Mouse (Mus musculus): ENCODE results near the gene AI413582. TPM values are rescaled to one million over a fixed set of nuclear protein-coding genes. Genes with fewer than 3 reads are reported as not detected.

AI413582 gene
- polyA plus RNA-seq, 1 experiment from 2014 or later, result 18.5 TPM

Other genes with a start within 250 kb of the AI413582 start
- gene Grm4, start 44.4 kb downstream of the AI413582 start, polyA plus RNA-seq (2014; fragmentation: Nextera tagmentation; extraction: Ambion mirVana), result 0.12 TPM in 1 of 2 replicates, not detected in the other
- 113 and 126 TPM in 2 replicates for gene Hmga1, start 9.3 kb downstream of the AI413582 start, polyA plus RNA-seq (2014; fragmentation: Nextera tagmentation; extraction: Ambion mirVana)
- 52.9 and 67.0 TPM in 2 replicates for gene Nudt3, start 57.7 kb upstream of the AI413582 start, polyA plus RNA-seq (2014; fragmentation: Nextera tagmentation; extraction: Ambion mirVana)
- not detected in 2 replicates for gene RPS10-NUDT3, start 69.5 kb upstream of the AI413582 start, polyA plus RNA-seq (2014; fragmentation: Nextera tagmentation; extraction: Ambion mirVana)
- 624 and 715 TPM in 2 replicates for gene Rps10, start 70.9 kb upstream of the AI413582 start, polyA plus RNA-seq (2014; fragmentation: Nextera tagmentation; extraction: Ambion mirVana)
- gene Pacsin1, start 89.8 kb upstream of the AI413582 start, polyA plus RNA-seq (2014; fragmentation: Nextera tagmentation; extraction: Ambion mirVana), result 0.43 and 0.94 TPM in 2 replicates
- gene Spdef, start 163.2 kb upstream of the AI413582 start, polyA plus RNA-seq (2014; fragmentation: Nextera tagmentation; extraction: Ambion mirVana), result 0.14 and 0.16 TPM in 2 replicates